In the genomic region with DNA sequence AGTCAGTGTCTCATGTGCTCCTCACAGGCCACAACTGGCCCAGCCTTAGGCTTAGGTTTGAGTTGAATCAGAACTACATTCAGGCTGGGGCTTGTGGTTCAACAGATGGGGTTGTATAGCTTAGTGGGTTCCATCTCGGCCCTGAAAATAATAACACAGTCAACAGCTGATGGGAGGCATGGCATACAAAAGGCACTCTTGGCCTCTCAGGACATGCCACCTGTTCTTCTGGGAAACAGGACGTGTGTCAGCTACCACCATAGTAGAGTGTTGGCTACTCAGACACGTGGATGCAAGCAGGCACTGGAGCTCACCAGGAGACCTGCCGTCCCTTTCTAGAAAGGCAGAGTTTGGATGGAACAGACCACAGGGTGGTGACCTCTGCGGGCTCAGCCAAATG, we compare ENCODE assay signal across 25 mouse cellular contexts.
"Had no signal": no experiment of that assay in that cellular context is flagged by ENCODE, and none has a peak within 500 bp of the region (broad histone marks: within the 10 kb centered on the region; RNA-seq: fewer than 3 reads in every experiment).

No protein-coding gene starts in this region.

- H3K27me3 ChIP-seq: heart, embryonic 12.5 days; hindbrain, embryonic 12.5 days; intestine, embryonic 15.5 days; kidney, embryonic 15.5 days; limb, embryonic 13.5 days; limb, embryonic 15.5 days; liver, embryonic 13.5 days; liver, embryonic 15.5 days had no signal

- H3K36me3 ChIP-seq: heart, embryonic 10.5 days; heart, embryonic 12.5 days; hindbrain, embryonic 10.5 days; hindbrain, embryonic 12.5 days; intestine, embryonic 15.5 days; kidney, embryonic 15.5 days; limb, embryonic 13.5 days; limb, embryonic 15.5 days; liver, embryonic 13.5 days; liver, embryonic 15.5 days had no signal

- DNase-seq: gastrocnemius, postnatal 25 days; heart, adult 18-20 months; heart, postnatal 10 days; heart, postnatal 4 days; kidney, adult 18-20 months; kidney, adult 8-10 months; kidney, postnatal 14 days; kidney, postnatal 36 days; layer of hippocampus, adult 9-11 months; layer of hippocampus, postnatal 36 days; liver, embryonic 13.5 days had no signal

- H3K9me3 ChIP-seq: heart, embryonic 10.5 days; heart, embryonic 12.5 days; hindbrain, embryonic 10.5 days; hindbrain, embryonic 12.5 days; intestine, embryonic 15.5 days; kidney, embryonic 15.5 days; limb, embryonic 13.5 days; limb, embryonic 15.5 days; liver, embryonic 13.5 days; liver, embryonic 15.5 days had no signal

- H3K4me1 ChIP-seq: intestine, embryonic 15.5 days; limb, embryonic 13.5 days; limb, embryonic 15.5 days had no signal

- H3K27ac ChIP-seq: hindbrain, embryonic 10.5 days; hindbrain, embryonic 12.5 days; hindbrain, embryonic 14.5 days; intestine, embryonic 15.5 days; kidney, embryonic 15.5 days; kidney, postnatal 0 days; limb, embryonic 13.5 days; limb, embryonic 15.5 days; liver, embryonic 13.5 days; liver, embryonic 15.5 days had no signal

- H3K4me3 ChIP-seq: heart, embryonic 10.5 days; heart, embryonic 12.5 days; hindbrain, embryonic 10.5 days; hindbrain, embryonic 12.5 days; intestine, embryonic 15.5 days; kidney, embryonic 15.5 days; limb, embryonic 13.5 days; limb, embryonic 15.5 days; liver, embryonic 13.5 days; liver, embryonic 15.5 days had no signal

- ATAC-seq: hindbrain, embryonic 16.5 days; inflammation-experienced regulatory T-cells, adult 6 months; intestine, embryonic 15.5 days; intestine, postnatal 0 days had no signal
